Mouse (Mus musculus): ENCODE results near the gene Lamc1. TPM values are rescaled to one million over a fixed set of nuclear protein-coding genes. Genes with fewer than 3 reads are reported as not detected.

The Lamc1 gene
- 1 to 10 TPM; 1.2 to 1.6 TPM for total RNA-seq (2023)

GRCm38 (mm10) chr1:153332444-153333295 is at the start of gene Lamc1:
TSS of gene Lamc1 (minus strand) at chr1:153332786.

DNA sequence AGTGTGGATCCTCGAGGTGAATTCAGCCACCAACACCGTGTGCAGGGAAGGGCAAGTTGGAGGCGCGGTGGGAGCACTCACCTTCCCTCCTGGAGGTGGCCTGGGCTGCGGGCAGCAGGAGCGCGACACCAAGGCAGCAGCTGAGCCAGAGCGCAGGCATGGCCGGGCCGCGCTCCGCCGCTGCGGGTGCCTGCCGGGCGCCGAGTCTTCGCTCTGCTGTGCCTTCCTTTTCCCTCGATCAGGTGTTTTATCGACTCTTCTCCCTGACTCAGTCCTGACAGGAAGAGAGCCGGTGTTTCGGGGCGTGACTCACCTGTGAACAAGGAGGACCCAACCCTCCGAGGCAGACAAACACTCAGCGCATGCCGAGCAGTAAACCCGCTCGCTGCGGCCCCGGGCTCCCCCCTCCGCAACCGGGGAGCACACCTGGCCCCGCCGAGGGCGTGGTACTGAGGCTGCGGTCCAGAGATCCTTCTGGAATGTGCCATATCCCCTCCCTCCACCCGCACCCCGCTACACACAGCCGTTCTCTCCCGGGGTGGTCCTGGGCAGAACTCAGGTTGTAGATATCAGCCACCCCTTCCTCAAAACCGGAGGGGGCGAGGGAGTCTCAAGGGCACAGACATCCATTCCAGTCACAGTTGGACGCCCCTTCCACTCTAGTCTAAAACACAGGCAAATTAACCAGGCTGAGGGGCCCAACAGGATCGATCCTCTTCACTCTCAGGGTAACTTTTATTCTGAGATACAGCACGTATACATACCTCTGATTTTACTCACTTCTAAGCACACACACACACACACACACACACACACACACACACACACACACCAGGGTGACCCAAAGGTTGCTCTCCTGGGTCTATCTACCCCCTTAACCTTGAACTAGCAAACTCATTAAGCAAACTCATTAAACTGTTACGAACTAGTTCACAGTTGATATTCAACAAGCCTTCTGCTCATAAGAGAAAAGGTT is 146.5 kb downstream of the Lamc1 start, which contains the start of gene Lamc2:
Gene Lamc2 (minus strand): TSS at position 620 of the 976 bp plus-strand sequence.

Other genes starting within 250 kb of the Lamc1 start
- not detected for gene Lamc2, start 146.3 kb downstream of the Lamc1 start, total RNA-seq (2023)
- under 1 TPM in 1 of 2 experiments, not detected in 1; 0.29 TPM for gene Shcbp1l, start 92.4 kb upstream of the Lamc1 start, total RNA-seq (2023)
- 100 to 1,000 TPM in 1 of 2 experiments, 10 to 100 TPM in 1; 89.7 to 104 TPM for gene Dhx9, start 154.9 kb upstream of the Lamc1 start, total RNA-seq (2023)
- 1 to 10 TPM; 2.2 to 4.8 TPM for gene Npl, start 217.3 kb upstream of the Lamc1 start, total RNA-seq (2023)

Data from neutrophil, adult 59 days (primary cell).